19 mouse cellular contexts compared by ENCODE assay signal in genomic region chrX:129925806-129926205, GRCm38 (mm10).
"Had no signal": no experiment of that assay in that cellular context is flagged by ENCODE, and none has a peak within 500 bp of the region (broad histone marks: within the 10 kb centered on the region; RNA-seq: fewer than 3 reads in every experiment).

No protein-coding gene starts in this region.

- H3K4me2 ChIP-seq: lung, embryonic 14.5 days; midbrain, embryonic 12.5 days; neural tube, embryonic 13.5 days; neural tube, embryonic 15.5 days had no signal

- H3K9me3 ChIP-seq: midbrain, embryonic 10.5 days; midbrain, embryonic 12.5 days; neural tube, embryonic 13.5 days; neural tube, embryonic 15.5 days had no signal

- H3K27ac ChIP-seq: midbrain, embryonic 10.5 days; midbrain, embryonic 12.5 days; neural tube, embryonic 13.5 days; neural tube, embryonic 15.5 days had no signal

- H3K4me3 ChIP-seq: midbrain, embryonic 10.5 days; midbrain, embryonic 12.5 days; myocyte; neural tube, embryonic 13.5 days; neural tube, embryonic 15.5 days had no signal

- H3K9ac ChIP-seq: lung, embryonic 14.5 days; midbrain, embryonic 12.5 days; neural tube, embryonic 13.5 days; neural tube, embryonic 15.5 days had no signal

- DNase-seq: lung, adult 18-20 months; lung, embryonic 14.5 days; lung, postnatal 10 days; lung, postnatal 4 days; midbrain, embryonic 14.5 days; retina, postnatal 1 day; right cerebral cortex, adult 18-20 months; right cerebral cortex, postnatal 25 days; right cerebral cortex, postnatal 4 days; spleen, adult 18-20 months; thymus, adult 18-20 months; thymus, postnatal 25 days; thymus, postnatal 4 days had no signal

- H3K27me3 ChIP-seq: midbrain, embryonic 12.5 days; neural tube, embryonic 13.5 days; neural tube, embryonic 15.5 days had no signal

- H3K36me3 ChIP-seq: midbrain, embryonic 10.5 days; midbrain, embryonic 12.5 days; neural tube, embryonic 13.5 days; neural tube, embryonic 15.5 days had no signal

- H3K4me1 ChIP-seq: midbrain, embryonic 10.5 days; midbrain, embryonic 12.5 days; neural tube, embryonic 13.5 days; neural tube, embryonic 15.5 days had no signal

- ATAC-seq: midbrain, embryonic 16.5 days had no signal
